Mouse (Mus musculus): ENCODE data around the gene Adamts10.

DNA sequence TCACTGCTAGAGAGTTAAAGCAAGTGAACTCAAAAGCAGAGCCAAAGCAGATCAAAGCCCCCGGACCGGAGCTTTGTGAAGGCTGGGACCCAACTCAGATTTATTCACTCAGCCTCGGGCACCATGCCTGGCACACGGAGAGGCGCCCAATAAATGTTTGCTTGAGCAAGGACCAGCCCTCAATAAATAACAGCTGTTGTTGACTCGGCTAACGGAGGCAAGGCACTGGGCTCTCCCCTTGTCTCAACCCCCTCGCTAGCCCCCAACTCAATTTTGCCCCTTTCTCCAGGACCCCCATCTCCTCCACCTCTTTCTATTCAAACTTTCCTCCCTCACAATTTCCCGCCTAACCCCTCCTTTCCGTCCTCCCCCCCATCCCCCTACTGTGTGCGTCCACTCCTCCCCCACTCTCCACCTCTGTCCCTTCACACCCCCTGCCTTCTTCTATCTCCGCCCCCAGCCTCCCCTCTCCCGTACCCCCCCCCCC lies 530 bp upstream of the Adamts10 start:
- no peak for TF ChIP-seq CTCF (IDR thresholded peaks at IDR 0.05; ENCODE audit: borderline replicate concordance, extremely low read depth, insufficient read depth, insufficient read length)
- no peak for TF ChIP-seq POLR2A (IDR thresholded peaks at IDR 0.05; ENCODE audit: borderline replicate concordance, extremely low read depth, insufficient read depth, insufficient read length, poor library complexity, severe bottlenecking)
